Mouse (Mus musculus): Measurements from ENCODE around the gene Prickle1. TPM values are rescaled to one million over a fixed set of nuclear protein-coding genes. Genes with fewer than 3 reads are reported as not detected.

Gene Prickle1
- polyA plus RNA-seq, 1 experiment from 2014 or later = 28.2 TPM

- Histone ChIP-seq H3K4me1 (replicated peaks) (peaks cover 66% of the 10 kb centered on the region), H3K4me3 (peak overlapping the region; percentile 80), H3K27ac (peak overlapping the region; percentile 98), H3K4me2 (peak overlapping the region; percentile 66), H3K9me3 (replicated peaks) (no peaks in the 10 kb centered on the region), H3K36me3 (no peaks in the 10 kb centered on the region), H3K9ac (peak overlapping the region; percentile 88), H3K27me3 (no peaks in the 10 kb centered on the region)
- under 1% methylated on average over 85 of the region's 85 CpGs for WGBS
- ATAC-seq (replicated peaks; ENCODE audit: insufficient number of reproducible peaks, insufficient read depth, low FRiP score, low read depth) = peak; percentile 84
Observed at GRCm38 (mm10) chr15:93518941-93519835, 76.5 kb downstream of the Prickle1 start.

DNA sequence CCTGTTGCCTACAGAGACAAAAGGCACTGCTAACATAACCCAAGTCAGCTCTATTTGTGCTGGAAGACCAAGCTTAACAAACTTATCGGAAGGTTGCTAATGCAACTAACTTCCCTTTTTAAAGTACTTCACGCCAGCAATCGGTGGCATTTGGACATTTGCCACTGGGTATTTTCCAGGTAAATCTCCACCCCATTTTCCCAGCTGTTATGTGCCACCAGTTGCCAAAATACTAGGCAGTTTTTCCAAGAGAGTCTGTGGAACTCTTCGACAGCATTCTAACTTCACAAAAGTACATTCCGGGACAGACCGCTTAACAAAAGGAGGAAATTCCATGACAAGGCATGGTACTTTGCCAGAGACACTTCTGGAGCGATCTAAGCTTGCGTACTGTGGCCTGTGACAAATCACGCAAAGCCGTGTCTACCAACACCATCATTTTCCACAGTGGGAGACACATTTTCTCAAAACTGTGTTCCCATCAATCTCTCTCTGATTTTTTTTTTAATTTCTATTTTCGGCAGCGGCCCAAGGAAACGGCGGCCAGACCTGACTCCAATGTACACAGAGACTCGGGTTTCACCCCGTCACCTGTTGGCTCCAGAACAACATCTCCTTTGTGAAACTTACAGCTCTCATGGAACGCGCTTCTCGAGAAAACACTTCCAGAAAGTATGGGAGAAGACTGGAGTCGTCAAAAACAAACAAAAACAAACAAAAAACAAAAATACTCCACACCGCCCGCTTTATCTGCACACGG lies 77.4 kb downstream of the Prickle1 start:
- peak overlapping the region; percentile 88 for H3K9ac ChIP-seq
- ATAC-seq (replicated peaks; ENCODE audit: insufficient number of reproducible peaks, insufficient read depth, low FRiP score, low read depth) = no peak
- peak overlapping the region; percentile 66 for H3K4me2 ChIP-seq
- peaks cover 67% of the 10 kb centered on the region for H3K4me1 ChIP-seq (replicated peaks)
- peak overlapping the region; percentile 80 for H3K4me3 ChIP-seq
- H3K9me3 ChIP-seq (replicated peaks) = no peaks in the 10 kb centered on the region
- WGBS = 1% methylated on average over 23 of the region's 23 CpGs
- H3K27ac ChIP-seq = peak overlapping the region; percentile 98
- H3K36me3 ChIP-seq = no peaks in the 10 kb centered on the region
- no peaks in the 10 kb centered on the region for H3K27me3 ChIP-seq

DNA sequence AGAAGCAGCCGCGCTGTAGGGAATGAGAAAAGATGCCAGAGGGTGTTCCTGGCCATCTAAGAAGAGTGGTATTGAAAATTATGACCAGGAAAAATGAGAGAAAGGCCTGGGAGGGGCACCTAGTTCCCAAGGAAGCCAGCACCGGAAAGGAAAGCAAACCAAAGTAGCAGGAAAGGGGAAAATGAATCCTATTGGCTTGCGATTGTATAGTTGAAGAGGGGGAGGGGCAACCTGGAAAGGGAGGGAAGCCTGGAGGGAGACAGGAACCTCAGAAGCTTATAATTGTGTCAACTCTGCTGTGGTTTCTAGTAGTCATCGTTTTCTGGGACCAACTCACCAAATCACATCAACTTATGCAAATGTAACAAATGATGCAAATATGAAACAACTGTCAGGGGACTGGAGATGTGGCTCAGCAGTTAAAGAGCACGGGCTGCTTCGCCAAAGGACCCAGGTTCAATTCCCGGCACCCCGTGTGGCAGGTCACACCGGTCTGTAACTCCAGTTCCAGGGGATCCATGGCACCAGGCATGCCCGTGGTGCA lies 78.6 kb downstream of the Prickle1 start:
- 68% methylated on average over 11 of the region's 11 CpGs for WGBS
- no peaks in the 10 kb centered on the region for H3K36me3 ChIP-seq
- H3K27me3 ChIP-seq = no peaks in the 10 kb centered on the region
- no peak overlapping the region for H3K9ac ChIP-seq
- peak overlapping the region; percentile 80 for H3K4me3 ChIP-seq
- peak overlapping the region; percentile 98 for H3K27ac ChIP-seq
- H3K4me2 ChIP-seq = peak overlapping the region; percentile 66
- H3K9me3 ChIP-seq (replicated peaks) = no peaks in the 10 kb centered on the region
- no peak for ATAC-seq (replicated peaks; ENCODE audit: insufficient number of reproducible peaks, insufficient read depth, low FRiP score, low read depth)
- H3K4me1 ChIP-seq (replicated peaks) = peaks cover 66% of the 10 kb centered on the region

GRCm38 (mm10) chr15:93515316-93515715 lies 80.4 kb downstream of the Prickle1 start:
- no peak overlapping the region for H3K9ac ChIP-seq
- H3K4me3 ChIP-seq = no peak overlapping the region
- 59% methylated on average over 9 of the region's 9 CpGs for WGBS
- H3K36me3 ChIP-seq = peaks cover 11% of the 10 kb centered on the region
- 0 out of 2 replicates have a peak overlapping the region, but pooled peaks have one; percentile 24 for H3K4me2 ChIP-seq
- peaks cover 56% of the 10 kb centered on the region for H3K4me1 ChIP-seq (replicated peaks)
- no peaks in the 10 kb centered on the region for H3K9me3 ChIP-seq (replicated peaks)
- H3K27me3 ChIP-seq = no peaks in the 10 kb centered on the region
- no peak for ATAC-seq (replicated peaks; ENCODE audit: insufficient number of reproducible peaks, insufficient read depth, low FRiP score, low read depth)
- H3K27ac ChIP-seq = no peak overlapping the region; the same call in 1 of the 2 replicates

DNA sequence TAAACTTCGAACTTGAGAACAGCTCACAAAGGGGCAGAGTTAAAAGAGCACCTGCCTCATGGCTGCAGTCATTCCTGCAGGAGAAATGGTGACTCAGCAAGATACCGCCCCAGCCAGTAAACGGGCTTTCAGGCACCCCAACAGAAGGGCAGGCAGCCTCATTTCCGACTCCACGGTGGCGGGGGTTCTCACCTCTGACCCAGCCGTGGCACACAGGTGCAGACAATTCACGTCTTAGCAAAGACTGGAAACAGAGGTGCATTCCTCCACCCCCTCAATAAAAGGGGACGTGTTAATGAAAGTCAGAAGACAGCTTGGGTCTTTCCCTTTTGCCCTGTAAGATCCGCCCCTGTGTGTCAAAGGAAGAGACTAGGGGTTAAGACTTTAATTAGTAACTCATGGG lies 81.8 kb downstream of the Prickle1 start:
- Histone ChIP-seq H3K4me3 (peak overlapping the region; percentile 8; the same call in 1 of the 2 replicates), H3K27ac (no peak overlapping the region), H3K9ac (no peak overlapping the region)

DNA sequence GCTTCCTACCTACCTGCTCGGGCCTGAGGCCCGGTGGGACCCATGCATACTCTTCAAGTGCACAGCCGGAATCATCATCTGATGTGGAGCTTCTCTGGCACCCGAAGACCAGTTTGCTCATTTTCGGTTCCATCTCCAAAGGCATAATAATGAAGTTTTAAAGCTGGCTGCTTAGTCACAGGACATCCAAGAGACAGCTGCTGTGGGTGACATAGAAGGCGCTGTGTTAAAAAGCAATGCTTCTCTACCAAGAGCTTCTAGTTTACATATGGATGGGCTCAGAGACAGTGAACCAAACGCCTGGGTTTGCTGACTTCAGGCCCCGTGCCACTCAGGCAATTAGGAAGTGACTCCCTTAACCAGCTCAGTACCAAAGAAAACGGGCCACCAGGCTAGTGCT lies 83.3 kb downstream of the Prickle1 start:
- Histone ChIP-seq H3K4me1 (replicated peaks) (peaks cover 55% of the 10 kb centered on the region), H3K36me3 (peaks cover 33% of the 10 kb centered on the region), H3K4me2 (no peak overlapping the region), H3K27me3 (no peaks in the 10 kb centered on the region), H3K9ac (no peak overlapping the region), H3K27ac (0 out of 2 replicates have a peak overlapping the region, but pooled peaks have one; percentile 7), H3K9me3 (replicated peaks) (no peaks in the 10 kb centered on the region), H3K4me3 (no peak overlapping the region)
- ATAC-seq (replicated peaks; ENCODE audit: insufficient number of reproducible peaks, insufficient read depth, low FRiP score, low read depth) = no peak
- 40% methylated on average over 9 of the region's 9 CpGs for whole genome bisulfite sequencing

More for the DNA sequence above, 81.8 kb downstream of the Prickle1 start:
- no peak for ATAC-seq (replicated peaks; ENCODE audit: insufficient number of reproducible peaks, insufficient read depth, low FRiP score, low read depth)
- peak overlapping the region; percentile 49 for H3K4me2 ChIP-seq
- H3K27me3 ChIP-seq = no peaks in the 10 kb centered on the region
- 14% methylated on average over 10 of the region's 10 CpGs for WGBS
- no peaks in the 10 kb centered on the region for H3K9me3 ChIP-seq (replicated peaks)
- peaks cover 55% of the 10 kb centered on the region for H3K4me1 ChIP-seq (replicated peaks)
- peaks cover 18% of the 10 kb centered on the region for H3K36me3 ChIP-seq

DNA sequence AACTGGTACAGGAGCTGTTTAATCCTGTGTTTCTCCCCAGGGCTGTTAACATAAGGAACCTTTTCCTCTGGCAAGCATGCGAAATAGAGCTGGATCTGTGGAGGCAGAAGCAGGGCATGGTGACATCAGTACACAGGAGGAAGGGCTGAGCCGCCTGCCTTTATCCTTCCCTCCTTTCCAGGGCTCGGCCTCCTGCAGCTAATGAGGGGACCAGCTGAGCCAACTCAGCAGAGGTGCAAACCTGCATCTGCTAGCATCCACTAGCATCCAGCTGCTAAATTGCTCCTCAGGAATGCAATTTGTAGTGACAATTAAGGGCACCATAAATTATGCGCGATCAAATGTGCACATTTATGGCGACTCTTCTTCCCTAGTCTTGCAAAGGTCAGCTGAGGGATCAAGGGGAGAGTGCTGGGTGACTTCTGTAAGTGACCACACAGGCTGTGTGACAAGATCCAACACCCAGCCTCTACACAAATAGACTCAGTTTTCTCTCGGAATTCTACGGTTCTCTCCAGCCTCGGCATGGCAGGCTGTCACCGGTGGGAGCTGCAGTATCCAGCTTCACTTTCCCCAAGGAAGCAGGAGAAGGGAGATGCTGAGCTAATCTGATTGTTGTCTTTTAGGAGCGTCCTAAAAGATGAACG lies 84.9 kb downstream of the Prickle1 start:
- Histone ChIP-seq H3K4me2 (no peak overlapping the region), H3K36me3 (peaks cover 45% of the 10 kb centered on the region), H3K9me3 (replicated peaks) (no peaks in the 10 kb centered on the region), H3K4me1 (replicated peaks) (peaks cover 44% of the 10 kb centered on the region), H3K4me3 (no peak overlapping the region), H3K27ac (no peak overlapping the region), H3K9ac (no peak overlapping the region), H3K27me3 (no peaks in the 10 kb centered on the region)
- WGBS = 52% methylated on average over 12 of the region's 12 CpGs
- no peak for ATAC-seq (replicated peaks; ENCODE audit: insufficient number of reproducible peaks, insufficient read depth, low FRiP score, low read depth)

- 89% methylated on average over 17 of the region's 17 CpGs for WGBS
- Histone ChIP-seq H3K4me3 (no peak overlapping the region), H3K27ac (no peak overlapping the region), H3K36me3 (peaks cover 91% of the 10 kb centered on the region), H3K4me1 (replicated peaks) (no peaks in the 10 kb centered on the region), H3K9me3 (replicated peaks) (no peaks in the 10 kb centered on the region), H3K9ac (no peak overlapping the region), H3K27me3 (no peaks in the 10 kb centered on the region), H3K4me2 (no peak overlapping the region)
- no peak for ATAC-seq (replicated peaks; ENCODE audit: insufficient number of reproducible peaks, insufficient read depth, low FRiP score, low read depth)
Observed at GRCm38 (mm10) chr15:93504808-93505207, 90.9 kb downstream of the Prickle1 start.

- Histone ChIP-seq H3K9ac (no peak overlapping the region), H3K27me3 (no peaks in the 10 kb centered on the region), H3K4me3 (no peak overlapping the region), H3K27ac (no peak overlapping the region), H3K4me2 (no peak overlapping the region), H3K9me3 (replicated peaks) (no peaks in the 10 kb centered on the region), H3K4me1 (replicated peaks) (no peaks in the 10 kb centered on the region), H3K36me3 (peaks cover 95% of the 10 kb centered on the region)
- 92% methylated on average over 35 of the region's 35 CpGs for WGBS
- no peak for ATAC-seq (replicated peaks; ENCODE audit: insufficient number of reproducible peaks, insufficient read depth, low FRiP score, low read depth)
Observed at GRCm38 (mm10) chr15:93503201-93503745, 92.4 kb downstream of the Prickle1 start.

DNA sequence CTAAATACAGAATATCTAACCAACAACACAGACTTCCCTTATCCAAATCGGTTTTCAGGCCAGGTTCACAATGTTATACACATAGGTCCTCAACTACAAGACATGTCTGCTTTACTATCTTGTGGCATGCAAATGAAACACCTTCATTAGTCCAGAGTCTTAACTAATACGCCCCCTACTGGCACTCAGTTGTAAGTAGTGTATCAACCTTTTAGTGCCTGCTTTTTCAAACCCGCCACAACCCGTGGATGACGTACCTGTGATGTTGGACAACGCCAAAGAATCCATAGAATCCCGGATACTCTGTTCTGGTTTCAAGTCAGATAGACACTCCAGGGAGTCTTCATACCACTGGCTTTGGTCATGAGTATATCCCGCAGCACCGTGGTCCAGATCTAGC lies 93.0 kb downstream of the Prickle1 start:
- 89% methylated on average over 9 of the region's 9 CpGs for WGBS
- no peak overlapping the region for H3K9ac ChIP-seq
- no peak for ATAC-seq (replicated peaks; ENCODE audit: insufficient number of reproducible peaks, insufficient read depth, low FRiP score, low read depth)

More for the DNA sequence above, 93.0 kb downstream of the Prickle1 start:
- no peak overlapping the region for H3K4me2 ChIP-seq
- no peaks in the 10 kb centered on the region for H3K9me3 ChIP-seq (replicated peaks)
- H3K4me3 ChIP-seq = no peak overlapping the region
- no peaks in the 10 kb centered on the region for H3K27me3 ChIP-seq
- peaks cover 95% of the 10 kb centered on the region for H3K36me3 ChIP-seq
- H3K4me1 ChIP-seq (replicated peaks) = no peaks in the 10 kb centered on the region
- no peak overlapping the region for H3K27ac ChIP-seq
